Mouse (Mus musculus): ENCODE results near the gene Kif1a.

DNA sequence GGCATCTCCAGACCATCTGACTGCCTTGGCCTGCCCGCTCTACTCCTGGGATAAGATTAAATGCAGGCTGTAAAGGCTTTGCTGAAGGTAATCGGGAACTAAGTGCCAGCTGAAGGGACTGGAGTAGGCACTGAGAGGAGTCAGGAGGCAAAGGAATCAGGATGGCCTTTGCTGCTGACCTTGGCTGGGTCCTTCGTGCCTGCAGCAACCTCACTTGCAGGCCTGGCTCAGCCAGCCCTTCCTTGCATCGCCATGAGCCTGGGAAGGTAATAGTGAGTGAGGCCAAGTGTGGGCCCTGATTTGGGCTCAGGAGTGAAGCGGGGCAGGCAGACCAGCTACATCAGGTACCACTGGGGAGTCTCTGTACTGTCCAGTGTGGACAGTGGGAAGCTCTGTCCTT, 2.8 kb downstream of the Kif1a start:
- TF ChIP-seq GATA1 (IDR thresholded peaks at IDR 0.05; ENCODE audit: borderline replicate concordance, low read length) (no peak), FLI1 (IDR thresholded peaks at IDR 0.05; ENCODE audit: low read length) (no peak)

Measured in megakaryocyte, embryonic 14.5 days (primary cell).